Mouse (Mus musculus): ENCODE measurements around the gene Ppfia1. TPM values are rescaled to one million over a fixed set of nuclear protein-coding genes. Genes with fewer than 3 reads are reported as not detected.

Ppfia1 gene
- polyA plus RNA-seq, 1 experiment: 37.7 TPM

DNA sequence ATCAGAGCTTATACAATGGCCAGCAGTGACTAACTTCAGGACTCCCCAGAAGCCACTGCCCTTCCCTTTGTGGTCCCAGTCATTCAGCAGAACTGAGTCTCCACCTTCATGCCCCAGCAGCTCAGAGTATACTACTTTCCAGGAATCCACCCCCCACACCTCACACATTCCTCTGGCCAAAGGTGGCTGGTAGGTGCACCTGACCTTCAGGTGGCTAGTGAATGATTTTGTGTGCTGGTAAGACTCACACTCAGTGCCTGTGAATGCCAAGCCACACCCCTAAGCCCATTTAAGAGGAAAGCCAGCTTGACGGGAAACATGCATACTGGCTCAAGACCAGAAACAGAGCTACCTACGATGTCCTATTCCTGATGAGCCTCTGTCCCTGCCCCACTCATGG is 120.6 kb downstream of the Ppfia1 start:
- no peak for DNase-seq (ENCODE audit: low read depth)

GRCm38 (mm10) chr7:144427460-144427859 is 126.1 kb downstream of the Ppfia1 start:
- DNase-seq (ENCODE audit: low read depth): no peak

Other genes starting within 250 kb of the Ppfia1 start
- gene Cttn, start 82.7 kb downstream of the Ppfia1 start, polyA plus RNA-seq (2012; rRNA removed): 82.3 and 97.6 TPM in 2 replicates
- 10.6 TPM in 2 replicates for gene Fadd, start 28.7 kb upstream of the Ppfia1 start, polyA plus RNA-seq (2012; rRNA removed)
- 112 and 115 TPM in 2 replicates for gene Ano1, start 198.2 kb upstream of the Ppfia1 start, polyA plus RNA-seq (2012; rRNA removed)